Mouse (Mus musculus) liver, postnatal 0 days (tissue): ENCODE data around the gene Psmb8.

Experiments used
- CTCF ChIP-seq: sonication (generic); IDR thresholded peaks from 2 replicates; pipeline ENCODE4 v1.5.1; 2016; ENCODE audit warnings: antibody characterized with exemption, low read depth
- EP300 ChIP-seq: IDR thresholded peaks from 2 replicates; pipeline ENCODE4 v1.6.1; 2016; ENCODE audit warnings: antibody characterized with exemption, low read depth, mild to moderate bottlenecking

- no peak for TF ChIP-seq CTCF
- no peak for TF ChIP-seq EP300
These were observed 2.8 kb upstream of the Psmb8 start for GRCm38 (mm10) chr17:34194723-34195122.
